Mouse (Mus musculus): ENCODE measurements around the gene Zfp277. TPM values are rescaled to one million over a fixed set of nuclear protein-coding genes. Genes with fewer than 3 reads are reported as not detected.

Gene Zfp277
- polyA plus RNA-seq, 1 experiment = 45.6 TPM

GRCm38 (mm10) chr12:40378621-40379537 lies 66.8 kb downstream of the Zfp277 start:
- no peaks in the 10 kb centered on the region for H3K27me3 ChIP-seq (ENCODE audit: control insufficient read depth, insufficient read depth, low read length, poor library complexity, severe bottlenecking)
- H3K27ac ChIP-seq (ENCODE audit: insufficient read depth, low read length) = no peak overlapping the region
- no peaks in the 10 kb centered on the region for H3K4me1 ChIP-seq (ENCODE audit: control insufficient read depth, insufficient read depth, low read length)
- H3K36me3 ChIP-seq (ENCODE audit: control insufficient read depth, insufficient read depth, low read length, poor library complexity, severe bottlenecking) = no peaks in the 10 kb centered on the region; the same call in 1 of the 2 replicates
- TF ChIP-seq CTCF (IDR thresholded peaks at IDR 0.05; ENCODE audit: low read depth, low read length) = no peak
- no peak for TF ChIP-seq POLR2A (IDR thresholded peaks at IDR 0.05; ENCODE audit: insufficient read depth, low read length)
- TF ChIP-seq EP300 (IDR thresholded peaks at IDR 0.05; ENCODE audit: insufficient read depth, low read depth, low read length) = no peak
- H3K9me3 ChIP-seq (replicated peaks; ENCODE audit: control insufficient read depth, insufficient read depth, low read length, poor library complexity, severe bottlenecking) = peaks cover 3% of the 10 kb centered on the region; the same call in 1 of the 2 replicates
- H3K9ac ChIP-seq (ENCODE audit: low read depth, poor library complexity, severe bottlenecking) = no peak overlapping the region
- no peak overlapping the region for H3K4me3 ChIP-seq (ENCODE audit: low read depth, low read length)

GRCm38 (mm10) chr12:40351879-40352278 lies 93.8 kb downstream of the Zfp277 start:
- Histone ChIP-seq H3K27ac (ENCODE audit: insufficient read depth, low read length) (no peak overlapping the region), H3K36me3 (ENCODE audit: control insufficient read depth, insufficient read depth, low read length, poor library complexity, severe bottlenecking) (no peaks in the 10 kb centered on the region), H3K4me1 (ENCODE audit: control insufficient read depth, insufficient read depth, low read length) (no peaks in the 10 kb centered on the region), H3K27me3 (ENCODE audit: control insufficient read depth, insufficient read depth, low read length, poor library complexity, severe bottlenecking) (no peaks in the 10 kb centered on the region), H3K4me3 (ENCODE audit: low read depth, low read length) (no peak overlapping the region), H3K9me3 (replicated peaks; ENCODE audit: control insufficient read depth, insufficient read depth, low read length, poor library complexity, severe bottlenecking) (no peaks in the 10 kb centered on the region), H3K9ac (ENCODE audit: low read depth, poor library complexity, severe bottlenecking) (no peak overlapping the region)
- TF ChIP-seq EP300 (IDR thresholded peaks at IDR 0.05; ENCODE audit: insufficient read depth, low read depth, low read length) = no peak
- TF ChIP-seq CTCF (IDR thresholded peaks at IDR 0.05; ENCODE audit: low read depth, low read length) = no peak
- TF ChIP-seq POLR2A (IDR thresholded peaks at IDR 0.05; ENCODE audit: insufficient read depth, low read length) = no peak

GRCm38 (mm10) chr12:40348251-40348650 lies 97.5 kb downstream of the Zfp277 start:
- H3K4me1 ChIP-seq (ENCODE audit: control insufficient read depth, insufficient read depth, low read length) = no peaks in the 10 kb centered on the region
- no peak overlapping the region for H3K27ac ChIP-seq (ENCODE audit: insufficient read depth, low read length)
- TF ChIP-seq POLR2A (IDR thresholded peaks at IDR 0.05; ENCODE audit: insufficient read depth, low read length) (no peak), EP300 (IDR thresholded peaks at IDR 0.05; ENCODE audit: insufficient read depth, low read depth, low read length) (no peak), CTCF (IDR thresholded peaks at IDR 0.05; ENCODE audit: low read depth, low read length) (no peak)
- no peak overlapping the region for H3K4me3 ChIP-seq (ENCODE audit: low read depth, low read length)
- no peaks in the 10 kb centered on the region for H3K27me3 ChIP-seq (ENCODE audit: control insufficient read depth, insufficient read depth, low read length, poor library complexity, severe bottlenecking)
- H3K9ac ChIP-seq (ENCODE audit: low read depth, poor library complexity, severe bottlenecking) = no peak overlapping the region
- no peaks in the 10 kb centered on the region for H3K36me3 ChIP-seq (ENCODE audit: control insufficient read depth, insufficient read depth, low read length, poor library complexity, severe bottlenecking)
- H3K9me3 ChIP-seq (replicated peaks; ENCODE audit: control insufficient read depth, insufficient read depth, low read length, poor library complexity, severe bottlenecking) = no peaks in the 10 kb centered on the region

GRCm38 (mm10) chr12:40347060-40347698 lies 98.5 kb downstream of the Zfp277 start:
- TF ChIP-seq POLR2A (IDR thresholded peaks at IDR 0.05; ENCODE audit: insufficient read depth, low read length) = no peak
- TF ChIP-seq EP300 (IDR thresholded peaks at IDR 0.05; ENCODE audit: insufficient read depth, low read depth, low read length) = no peak
- TF ChIP-seq CTCF (IDR thresholded peaks at IDR 0.05; ENCODE audit: low read depth, low read length) = no peak
- Histone ChIP-seq H3K27me3 (ENCODE audit: control insufficient read depth, insufficient read depth, low read length, poor library complexity, severe bottlenecking) (no peaks in the 10 kb centered on the region), H3K36me3 (ENCODE audit: control insufficient read depth, insufficient read depth, low read length, poor library complexity, severe bottlenecking) (no peaks in the 10 kb centered on the region), H3K27ac (ENCODE audit: insufficient read depth, low read length) (no peak overlapping the region), H3K9ac (ENCODE audit: low read depth, poor library complexity, severe bottlenecking) (no peak overlapping the region), H3K4me3 (ENCODE audit: low read depth, low read length) (no peak overlapping the region), H3K9me3 (replicated peaks; ENCODE audit: control insufficient read depth, insufficient read depth, low read length, poor library complexity, severe bottlenecking) (no peaks in the 10 kb centered on the region), H3K4me1 (ENCODE audit: control insufficient read depth, insufficient read depth, low read length) (no peaks in the 10 kb centered on the region)

GRCm38 (mm10) chr12:40341443-40341842 lies 104.3 kb downstream of the Zfp277 start:
- no peak overlapping the region for H3K4me3 ChIP-seq (ENCODE audit: low read depth, low read length)
- H3K27ac ChIP-seq (ENCODE audit: insufficient read depth, low read length) = no peak overlapping the region
- H3K36me3 ChIP-seq (ENCODE audit: control insufficient read depth, insufficient read depth, low read length, poor library complexity, severe bottlenecking) = no peaks in the 10 kb centered on the region
- H3K9ac ChIP-seq (ENCODE audit: low read depth, poor library complexity, severe bottlenecking) = no peak overlapping the region
- TF ChIP-seq CTCF (IDR thresholded peaks at IDR 0.05; ENCODE audit: low read depth, low read length) (no peak), EP300 (IDR thresholded peaks at IDR 0.05; ENCODE audit: insufficient read depth, low read depth, low read length) (no peak), POLR2A (IDR thresholded peaks at IDR 0.05; ENCODE audit: insufficient read depth, low read length) (no peak)
- H3K9me3 ChIP-seq (replicated peaks; ENCODE audit: control insufficient read depth, insufficient read depth, low read length, poor library complexity, severe bottlenecking) = no peaks in the 10 kb centered on the region
- H3K4me1 ChIP-seq (ENCODE audit: control insufficient read depth, insufficient read depth, low read length) = no peaks in the 10 kb centered on the region
- no peaks in the 10 kb centered on the region for H3K27me3 ChIP-seq (ENCODE audit: control insufficient read depth, insufficient read depth, low read length, poor library complexity, severe bottlenecking)

- no peaks in the 10 kb centered on the region for H3K27me3 ChIP-seq (ENCODE audit: control insufficient read depth, insufficient read depth, low read length, poor library complexity, severe bottlenecking)
- TF ChIP-seq EP300 (IDR thresholded peaks at IDR 0.05; ENCODE audit: insufficient read depth, low read depth, low read length) (no peak), CTCF (IDR thresholded peaks at IDR 0.05; ENCODE audit: low read depth, low read length) (no peak), POLR2A (IDR thresholded peaks at IDR 0.05; ENCODE audit: insufficient read depth, low read length) (no peak)
- no peak overlapping the region for H3K9ac ChIP-seq (ENCODE audit: low read depth, poor library complexity, severe bottlenecking)
- H3K4me3 ChIP-seq (ENCODE audit: low read depth, low read length) = no peak overlapping the region
- H3K4me1 ChIP-seq (ENCODE audit: control insufficient read depth, insufficient read depth, low read length) = no peaks in the 10 kb centered on the region
- no peak overlapping the region for H3K27ac ChIP-seq (ENCODE audit: insufficient read depth, low read length)
- no peaks in the 10 kb centered on the region for H3K9me3 ChIP-seq (replicated peaks; ENCODE audit: control insufficient read depth, insufficient read depth, low read length, poor library complexity, severe bottlenecking)
- H3K36me3 ChIP-seq (ENCODE audit: control insufficient read depth, insufficient read depth, low read length, poor library complexity, severe bottlenecking) = no peaks in the 10 kb centered on the region
These were observed 110.4 kb downstream of the Zfp277 start for GRCm38 (mm10) chr12:40335303-40335702.
